Mouse (Mus musculus) left cerebral cortex, adult 8-10 months (tissue): ENCODE results near the gene Lrsam1. TPM values are rescaled to one million over a fixed set of nuclear protein-coding genes. Genes with fewer than 3 reads are reported as not detected.

Source experiments
- DNase-seq, 2 experiments: peaks; one replicate each; pipeline ENCODE4 v3.0.0; 2022; ENCODE audit warnings: low spot score in 2 of 2
- total RNA-seq, 4 experiments: library from RNA; stranded (reverse); gene quantifications; 2 replicates each; pipeline ENCODE4 v1.2.4; 2022

Gene Lrsam1
- total RNA-seq, 4 experiments from 2014 or later, result 37.5 to 44.2 (median 38.6) TPM

GRCm38 (mm10) chr2:32926330-32927075 lies 34.9 kb downstream of the Lrsam1 start:
- no peak for DNase-seq

- no peak for DNase-seq
These were observed 37.0 kb downstream of the Lrsam1 start for GRCm38 (mm10) chr2:32924306-32924844.

- no peak for DNase-seq
These were observed 37.7 kb downstream of the Lrsam1 start for GRCm38 (mm10) chr2:32923551-32924250.

GRCm38 (mm10) chr2:32922564-32922963 lies 38.9 kb downstream of the Lrsam1 start:
- DNase-seq, result no peak

GRCm38 (mm10) chr2:32921801-32922380 lies 39.5 kb downstream of the Lrsam1 start:
- no peak for DNase-seq

- no peak for DNase-seq
These were observed 40.2 kb downstream of the Lrsam1 start for GRCm38 (mm10) chr2:32921235-32921634.

- no peak for DNase-seq
These were observed 43.0 kb downstream of the Lrsam1 start for GRCm38 (mm10) chr2:32918391-32918790.

GRCm38 (mm10) chr2:32917526-32917925 lies 43.9 kb downstream of the Lrsam1 start:
- DNase-seq, result peak in 1 of 2 experiments; percentile 87

GRCm38 (mm10) chr2:32914896-32915295 lies 46.5 kb downstream of the Lrsam1 start:
- DNase-seq, result no peak

- DNase-seq, result no peak
These were observed 47.1 kb downstream of the Lrsam1 start for GRCm38 (mm10) chr2:32914362-32914761.

- peak; percentile 58 to 77 for DNase-seq
These were observed 49.1 kb downstream of the Lrsam1 start for GRCm38 (mm10) chr2:32912210-32912804.

- DNase-seq, result no peak
These were observed 49.7 kb downstream of the Lrsam1 start for GRCm38 (mm10) chr2:32911639-32912182.

- DNase-seq, result no peak
These were observed 52.6 kb downstream of the Lrsam1 start for GRCm38 (mm10) chr2:32908796-32909195.

GRCm38 (mm10) chr2:32908272-32908671 lies 53.1 kb downstream of the Lrsam1 start:
- no peak for DNase-seq

GRCm38 (mm10) chr2:32907442-32907841 lies 54.0 kb downstream of the Lrsam1 start:
- DNase-seq, result no peak

GRCm38 (mm10) chr2:32905297-32905696 lies 56.1 kb downstream of the Lrsam1 start:
- no peak for DNase-seq

- DNase-seq, result no peak
These were observed 56.8 kb downstream of the Lrsam1 start for GRCm38 (mm10) chr2:32904637-32905036.

GRCm38 (mm10) chr2:32903470-32903869 lies 57.9 kb downstream of the Lrsam1 start:
- no peak for DNase-seq

GRCm38 (mm10) chr2:32902126-32902525 lies 59.3 kb downstream of the Lrsam1 start:
- DNase-seq, result peak in 1 of 2 experiments; percentile 62

- DNase-seq, result no peak
These were observed 62.4 kb downstream of the Lrsam1 start for GRCm38 (mm10) chr2:32898983-32899382.

- no peak for DNase-seq
These were observed 64.8 kb downstream of the Lrsam1 start for GRCm38 (mm10) chr2:32896507-32897147.
